Mouse (Mus musculus) myocyte (in vitro differentiated cells): Measurements from ENCODE around the gene Pam. TPM values are rescaled to one million over a fixed set of nuclear protein-coding genes. Genes with fewer than 3 reads are reported as not detected.

ENCODE experiments used
- H3K27me3 ChIP-seq: one replicate; pipeline ENCODE4 v1.6.1; 2011; ENCODE audit not compliant: control insufficient read depth, insufficient read depth, insufficient read length
- H3K36me3 ChIP-seq: one replicate; pipeline ENCODE4 v1.6.1; 2011; ENCODE audit not compliant: control insufficient read depth, insufficient read depth
- H3K4me2 ChIP-seq: one replicate; pipeline ENCODE4 v1.6.1; 2011; ENCODE audit warnings: low read depth, control low read depth
- H3K4me3 ChIP-seq: one replicate; pipeline ENCODE4 v1.5.1; 2011; ENCODE audit warnings: mild to moderate bottlenecking, control low read depth, moderate library complexity
- H3K79me2 ChIP-seq: one replicate; pipeline ENCODE4 v1.6.1; 2011; ENCODE audit not compliant: control insufficient read depth, insufficient read depth
- H3ac ChIP-seq: one replicate; pipeline ENCODE4 v1.6.1; 2011; ENCODE audit not compliant: control insufficient read depth, insufficient read length
- CEBPB ChIP-seq: IDR thresholded peaks from 2 replicates; pipeline ENCODE4 v1.6.1; 2011; ENCODE audit warnings: mild to moderate bottlenecking, moderate library complexity; ENCODE audit not compliant: poor library complexity, insufficient read depth, severe bottlenecking
- E2F4 ChIP-seq: IDR thresholded peaks from one replicate; pipeline ENCODE4 v1.6.1; 2011; ENCODE audit warnings: mild to moderate bottlenecking, control low read depth, moderate library complexity; ENCODE audit not compliant: insufficient read depth
- MAX ChIP-seq: IDR thresholded peaks from one replicate; pipeline ENCODE4 v1.6.1; 2011; ENCODE audit warnings: low read depth, mild to moderate bottlenecking, control low read depth
- MYOD1 ChIP-seq, 3 experiments: IDR thresholded peaks; one replicate each; pipeline ENCODE4 v1.6.1; 2011; ENCODE audit warnings: control low read depth in 2 of 3, low read depth in 2 of 3, mild to moderate bottlenecking in 2 of 3, moderate library complexity in 1 of 3; ENCODE audit not compliant: insufficient read length in 2 of 3, control insufficient read depth in 1 of 3
- MYOG ChIP-seq, 3 experiments: IDR thresholded peaks; one replicate each; pipeline ENCODE4 v1.6.1; 2011; ENCODE audit warnings: control low read depth in 2 of 3, low read depth in 2 of 3, mild to moderate bottlenecking in 2 of 3; ENCODE audit not compliant: insufficient read length in 2 of 3, control insufficient read depth in 1 of 3, insufficient read depth in 1 of 3
- POLR2A ChIP-seq: IDR thresholded peaks from one replicate; pipeline ENCODE4 v1.6.1; 2011; ENCODE audit warnings: low read depth, mild to moderate bottlenecking, control low read depth, moderate library complexity; ENCODE audit not compliant: insufficient read length
- POLR2AphosphoS2 ChIP-seq: IDR thresholded peaks from one replicate; pipeline ENCODE4 v1.6.1; 2011; ENCODE audit warnings: low read depth, control low read depth; ENCODE audit not compliant: insufficient read length
- REST ChIP-seq: IDR thresholded peaks from one replicate; pipeline ENCODE4 v1.6.1; 2011; ENCODE audit warnings: mild to moderate bottlenecking, control low read depth, moderate library complexity; ENCODE audit not compliant: insufficient read depth, insufficient read length
- SRF ChIP-seq: IDR thresholded peaks from one replicate; pipeline ENCODE4 v1.6.1; 2011; ENCODE audit warnings: low read depth; ENCODE audit not compliant: control insufficient read depth, insufficient read length
- TCF12 ChIP-seq: IDR thresholded peaks from one replicate; pipeline ENCODE4 v1.6.1; 2011; ENCODE audit warnings: mild to moderate bottlenecking, control low read depth; ENCODE audit not compliant: poor library complexity, insufficient read depth, severe bottlenecking
- TCF3 ChIP-seq: IDR thresholded peaks from one replicate; pipeline ENCODE4 v1.6.1; 2011; ENCODE audit warnings: low read depth, control low read depth; ENCODE audit not compliant: insufficient read length
- USF1 ChIP-seq: IDR thresholded peaks from one replicate; pipeline ENCODE4 v1.6.1; 2011; ENCODE audit warnings: low read depth, mild to moderate bottlenecking, control low read depth, moderate library complexity
- polyA plus RNA-seq: library from polyadenylated mRNA; unstranded; fragments of >200 nt; fragmentation: generic; extraction: Trizol; gene quantifications from one replicate; pipeline ENCODE4 v1.2.1, GENCODE M21; 2012; ENCODE audit warnings: missing spikeins

The Pam gene
- polyA plus RNA-seq, 1 experiment: 29.4 TPM

- H3K4me3 ChIP-seq: no peak overlapping the region
- TF ChIP-seq POLR2AphosphoS2: no peak
- TF ChIP-seq MAX: no peak
- TF ChIP-seq REST: no peak
- TF ChIP-seq TCF3: no peak
- no peak for TF ChIP-seq CEBPB
- no peak for TF ChIP-seq MYOG (IDR thresholded peaks at IDR 0.05; ENCODE audit: control insufficient read depth in 1 of 3, insufficient read depth in 1 of 3, insufficient read length in 2 of 3, low read depth in 2 of 3)
- TF ChIP-seq POLR2A: no peak
- no peak for TF ChIP-seq USF1
- no peak for TF ChIP-seq E2F4
- no peak for TF ChIP-seq SRF
- TF ChIP-seq TCF12: no peak
- no peak for TF ChIP-seq MYOD1 (IDR thresholded peaks at IDR 0.05; ENCODE audit: control insufficient read depth in 1 of 3, insufficient read length in 2 of 3, low read depth in 2 of 3)
- H3K27me3 ChIP-seq: no peaks in the 10 kb centered on the region
- H3ac ChIP-seq: no peak overlapping the region
- H3K36me3 ChIP-seq: no peaks in the 10 kb centered on the region
- no peaks in the 10 kb centered on the region for H3K79me2 ChIP-seq
- H3K4me2 ChIP-seq: peak overlapping the region; percentile 56
Observed at GRCm38 (mm10) chr1:98047284-98048217, 47.9 kb downstream of the Pam start.

DNA sequence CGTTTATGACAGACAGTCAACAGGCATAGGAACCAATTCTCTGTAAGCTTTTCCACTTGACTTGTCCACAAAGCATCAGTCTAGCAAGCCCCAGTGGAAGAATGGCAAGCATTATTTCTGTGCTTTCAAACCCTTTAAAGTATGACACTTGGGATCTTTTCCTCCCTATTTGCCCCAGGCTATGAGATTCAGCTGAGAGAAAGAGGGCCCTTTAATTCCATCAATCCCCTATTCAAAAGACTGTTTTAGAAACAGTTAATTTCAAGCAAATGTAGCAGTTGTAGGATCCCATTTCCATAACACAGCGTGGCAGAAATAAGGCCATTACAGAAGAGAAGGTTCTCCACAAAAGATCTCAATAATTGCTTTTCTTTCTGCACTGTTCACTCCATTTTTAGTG, 53.0 kb downstream of the Pam start:
- TF ChIP-seq REST (no peak), POLR2AphosphoS2 (no peak)
- no peaks in the 10 kb centered on the region for H3K36me3 ChIP-seq
- no peaks in the 10 kb centered on the region for H3K27me3 ChIP-seq
- H3K4me3 ChIP-seq: no peak overlapping the region
- no peak overlapping the region for H3K4me2 ChIP-seq
- H3K79me2 ChIP-seq: no peaks in the 10 kb centered on the region
- no peak overlapping the region for H3ac ChIP-seq

DNA sequence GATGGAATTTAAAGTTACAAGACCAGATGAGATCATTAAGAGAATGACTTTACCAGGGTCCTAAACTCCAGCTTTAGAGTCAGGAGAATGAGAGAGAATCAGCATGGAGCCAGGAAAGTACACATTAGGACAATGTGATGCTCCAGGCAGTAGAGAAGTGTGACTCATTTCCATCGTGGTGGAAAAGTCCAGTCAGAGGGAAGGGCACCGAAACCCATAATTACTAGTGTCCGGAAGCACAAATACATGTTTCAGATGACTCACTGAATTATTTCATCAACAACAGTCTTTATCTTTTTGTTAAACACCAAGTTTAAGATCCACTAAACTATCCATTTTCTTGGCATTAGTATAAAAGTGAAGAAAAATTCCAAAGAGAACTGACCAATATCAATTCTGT, 57.2 kb downstream of the Pam start:
- Histone ChIP-seq H3K36me3 (no peaks in the 10 kb centered on the region), H3ac (no peak overlapping the region), H3K27me3 (no peaks in the 10 kb centered on the region), H3K79me2 (no peaks in the 10 kb centered on the region), H3K4me2 (peak overlapping the region; percentile 54), H3K4me3 (no peak overlapping the region)
- TF ChIP-seq TCF12 (no peak), MYOD1 (IDR thresholded peaks at IDR 0.05; ENCODE audit: control insufficient read depth in 1 of 3, insufficient read length in 2 of 3, low read depth in 2 of 3) (no peak), MYOG (IDR thresholded peaks at IDR 0.05; ENCODE audit: control insufficient read depth in 1 of 3, insufficient read depth in 1 of 3, insufficient read length in 2 of 3, low read depth in 2 of 3) (no peak), CEBPB (peak; percentile 32; the same call in 1 of the 2 replicates), POLR2A (no peak)

- Histone ChIP-seq H3ac (no peak overlapping the region), H3K79me2 (no peaks in the 10 kb centered on the region), H3K4me3 (no peak overlapping the region), H3K36me3 (no peaks in the 10 kb centered on the region), H3K4me2 (no peak overlapping the region), H3K27me3 (no peaks in the 10 kb centered on the region)
- TF ChIP-seq USF1 (no peak), TCF12 (no peak), POLR2AphosphoS2 (no peak), SRF (no peak), MYOG (IDR thresholded peaks at IDR 0.05; ENCODE audit: control insufficient read depth in 1 of 3, insufficient read depth in 1 of 3, insufficient read length in 2 of 3, low read depth in 2 of 3) (no peak), REST (no peak), TCF3 (no peak), POLR2A (no peak), E2F4 (no peak), CEBPB (no peak)
Observed at GRCm38 (mm10) chr1:98035736-98036135, 59.7 kb downstream of the Pam start.

- H3K79me2 ChIP-seq: no peaks in the 10 kb centered on the region
- H3ac ChIP-seq: no peak overlapping the region
- no peaks in the 10 kb centered on the region for H3K36me3 ChIP-seq
- no peak overlapping the region for H3K4me2 ChIP-seq
- H3K4me3 ChIP-seq: no peak overlapping the region
- no peaks in the 10 kb centered on the region for H3K27me3 ChIP-seq
- no peak for TF ChIP-seq REST
- no peak for TF ChIP-seq E2F4
- no peak for TF ChIP-seq TCF3
- no peak for TF ChIP-seq CEBPB
- TF ChIP-seq POLR2A: no peak
- no peak for TF ChIP-seq MYOD1 (IDR thresholded peaks at IDR 0.05; ENCODE audit: control insufficient read depth in 1 of 3, insufficient read length in 2 of 3, low read depth in 2 of 3)
- no peak for TF ChIP-seq USF1
- no peak for TF ChIP-seq TCF12
- no peak for TF ChIP-seq MAX
- no peak for TF ChIP-seq MYOG (IDR thresholded peaks at IDR 0.05; ENCODE audit: control insufficient read depth in 1 of 3, insufficient read depth in 1 of 3, insufficient read length in 2 of 3, low read depth in 2 of 3)
- no peak for TF ChIP-seq POLR2AphosphoS2
- TF ChIP-seq SRF: no peak
Observed at GRCm38 (mm10) chr1:98031802-98032201, 63.6 kb downstream of the Pam start.
